Mouse (Mus musculus) kidney, adult 2 months (tissue): Measurements from ENCODE around the gene Pla2g2c.

Experiments used
- CTCF ChIP-seq: fragments of 200-500 bp; conservative IDR thresholded peaks from 2 replicates; pipeline ENCODE4 v1.5.1; 2011; ENCODE audit warnings: low read depth, mild to moderate bottlenecking, control low read depth, low read length, moderate library complexity, mixed read lengths; ENCODE audit not compliant: insufficient read depth, insufficient read length
- POLR2A ChIP-seq: fragments of 200-500 bp; IDR thresholded peaks from one replicate; pipeline ENCODE4 v1.6.1; 2011; ENCODE audit warnings: low read depth, low read length, control low read depth

DNA sequence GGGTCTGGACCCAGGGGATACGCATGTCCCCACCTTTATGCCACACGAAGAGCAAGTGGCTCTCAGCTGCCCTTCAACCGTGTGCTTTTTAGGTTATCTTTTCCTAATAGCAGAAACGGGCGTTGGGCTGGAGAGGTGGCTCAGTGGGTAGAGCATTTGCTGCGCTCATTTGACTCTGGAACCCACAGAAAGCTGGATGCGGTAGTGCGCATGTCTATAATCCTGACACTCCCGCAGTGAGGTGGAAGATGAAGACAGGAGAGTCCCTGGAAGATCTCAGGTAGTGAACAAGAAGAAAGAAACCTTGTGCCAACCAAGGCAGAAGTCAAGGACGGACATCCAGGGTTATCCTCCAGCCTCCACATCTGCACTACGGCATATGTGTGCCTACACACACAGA is 15.3 kb upstream of the Pla2g2c start:
- no peak for TF ChIP-seq CTCF
- no peak for TF ChIP-seq POLR2A
